Mouse (Mus musculus) embryo, embryonic 10 days (tissue): ENCODE measurements around the gene Btk.

Source experiments
- DNase-seq: peaks from one replicate; pipeline ENCODE4 v3.0.0-alpha.2; 2015; ENCODE audit warnings: low spot score

Gene Btk

DNA sequence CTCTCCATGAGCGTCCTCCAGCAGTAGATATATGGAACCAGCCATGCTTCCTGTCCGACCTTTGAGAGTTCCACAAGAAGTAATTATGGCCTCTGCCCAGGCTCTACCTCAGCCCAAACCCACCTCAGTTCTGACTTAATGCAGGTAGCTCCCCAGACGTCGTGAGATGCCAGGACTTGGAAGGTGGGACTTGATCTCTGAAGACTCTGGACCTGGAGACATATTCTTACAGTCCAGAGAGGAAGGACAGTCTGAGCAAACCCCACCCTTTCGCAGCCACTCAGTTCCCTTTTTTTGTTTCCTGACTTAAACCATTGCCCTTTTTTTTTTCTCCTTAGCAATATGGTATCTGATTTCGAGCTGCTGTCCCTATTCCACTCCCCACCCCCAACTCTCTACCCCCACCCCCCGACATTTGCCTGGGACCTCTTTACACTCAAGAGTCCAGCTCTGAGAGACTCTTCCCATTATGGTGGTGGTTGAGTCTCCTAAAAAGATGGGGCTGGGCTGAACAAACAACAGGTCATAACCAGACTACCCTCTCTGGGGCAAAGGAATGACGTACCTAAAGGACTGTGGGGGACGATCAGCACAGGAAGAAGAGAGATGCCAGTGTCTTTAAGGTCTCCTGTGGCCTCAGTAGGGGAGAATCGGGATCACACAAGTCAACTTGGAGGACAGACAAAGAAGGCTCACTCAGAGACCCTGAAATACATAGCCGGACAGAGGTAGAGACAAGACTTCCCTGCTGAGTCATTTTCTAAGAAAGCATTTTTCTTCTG is at the start of gene Btk:
Gene Btk (minus strand): TSS at position 683 of the 782 bp plus-strand sequence.
- no peak for DNase-seq

DNA sequence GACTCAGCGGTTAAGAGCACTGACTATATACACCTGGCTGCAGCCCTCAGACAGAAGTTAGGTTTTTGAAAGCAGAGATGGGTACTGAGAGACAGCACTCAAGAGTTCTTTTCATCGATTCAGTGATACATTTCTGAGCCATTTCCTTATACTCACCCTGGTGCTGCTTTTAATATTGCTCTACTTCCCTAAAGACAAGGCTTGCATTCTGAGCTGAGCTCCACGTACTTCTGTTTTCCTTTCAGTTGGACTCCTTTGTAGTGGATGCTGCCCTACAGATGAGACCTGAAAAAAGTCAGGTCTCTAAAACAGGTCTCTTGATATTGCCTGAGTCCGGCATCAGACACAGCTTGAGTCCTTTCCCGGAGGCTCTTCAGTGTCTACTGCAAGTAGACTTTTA is 49.3 kb upstream of the Btk start:
- no peak for DNase-seq

DNA sequence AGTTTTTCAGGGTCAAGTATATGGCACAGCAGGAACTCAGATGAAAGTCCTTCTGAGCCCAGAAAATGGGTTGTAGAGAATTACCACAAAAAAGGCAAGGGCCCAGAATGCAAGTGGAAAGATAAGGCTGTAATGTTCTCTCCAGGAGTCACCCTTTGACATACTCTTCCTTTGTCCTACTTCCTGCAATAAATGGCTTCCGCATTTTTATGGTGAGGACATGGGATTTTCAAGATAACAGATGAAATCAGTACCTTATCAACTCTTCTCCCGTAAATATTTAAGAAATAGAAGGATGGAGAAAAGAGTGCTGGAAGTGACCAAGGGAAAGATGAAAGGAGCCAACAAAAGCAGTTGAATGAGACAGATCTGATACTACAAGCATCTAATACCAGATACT is 44.8 kb upstream of the Btk start:
- DNase-seq: no peak

DNA sequence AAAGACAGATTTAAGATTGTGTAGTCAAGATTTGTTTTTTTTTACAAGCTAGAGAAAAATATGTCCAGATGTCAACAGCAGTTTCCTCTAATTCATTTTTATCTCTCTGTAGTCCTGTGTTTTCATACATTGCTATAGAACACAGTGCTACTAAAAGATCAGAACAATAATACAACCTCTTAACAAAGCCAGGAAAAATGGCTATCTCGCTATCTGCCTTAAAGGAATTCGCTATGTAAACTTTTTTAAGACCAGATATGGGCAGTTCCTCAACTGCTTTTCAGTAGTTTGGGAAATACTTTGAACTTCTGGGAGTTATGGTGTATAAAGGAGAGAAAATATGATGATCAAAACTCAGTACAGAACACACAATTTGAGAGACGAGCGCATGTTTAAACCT is 40.0 kb upstream of the Btk start:
- DNase-seq: no peak

- no peak for DNase-seq
Measured at GRCm38 (mm10) chrX:134621685-134622084, 38.3 kb upstream of the Btk start.

DNA sequence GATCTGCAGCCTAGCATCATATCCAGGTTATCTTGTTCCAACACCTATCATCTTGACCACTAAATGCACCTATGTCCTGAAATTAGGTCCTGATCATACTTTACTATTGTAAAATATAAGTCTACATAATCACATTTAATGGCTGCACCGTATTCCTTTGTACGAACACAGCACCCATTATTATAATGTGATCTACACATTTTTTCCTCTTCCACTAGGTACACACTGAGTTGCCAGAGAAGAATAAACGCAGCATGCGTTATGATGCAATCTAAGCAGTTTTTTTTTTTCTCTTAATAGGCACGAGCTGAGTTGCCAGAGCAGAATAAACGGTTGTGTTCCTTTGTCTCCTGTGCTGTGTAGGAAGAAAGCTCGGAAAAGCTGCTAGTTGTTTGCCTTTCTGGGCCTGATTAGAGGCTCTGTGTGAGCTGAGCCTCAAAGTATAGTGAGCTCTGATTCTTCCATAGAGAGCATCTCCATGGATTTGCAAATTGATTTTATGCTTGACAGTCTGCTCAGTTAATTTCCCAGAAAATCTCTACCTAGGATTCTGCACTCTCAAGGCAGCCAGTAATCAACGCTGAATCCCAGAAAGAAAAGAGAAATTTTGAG is 37.0 kb upstream of the Btk start:
- peak; percentile 24 for DNase-seq

DNA sequence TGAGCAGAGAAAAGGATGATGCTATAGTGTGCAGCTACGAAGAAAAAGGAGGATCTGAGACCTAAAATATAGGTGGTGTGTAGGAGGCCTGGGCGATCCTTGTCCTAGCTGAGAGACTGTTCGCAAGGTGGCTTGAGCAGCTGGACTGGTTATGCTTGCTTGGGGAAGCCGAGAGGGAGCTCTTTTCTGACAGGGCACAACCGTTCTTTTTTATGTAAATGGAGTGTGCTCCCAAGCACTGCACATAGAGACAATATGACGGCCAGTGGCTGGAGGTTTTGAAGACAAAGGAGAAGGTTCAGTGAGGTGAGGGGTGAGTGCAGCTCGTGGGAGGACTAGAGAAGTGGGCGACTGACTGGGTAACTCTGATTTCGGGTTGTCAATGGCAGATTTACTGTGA is 36.3 kb upstream of the Btk start:
- peak; percentile 21 for DNase-seq

DNA sequence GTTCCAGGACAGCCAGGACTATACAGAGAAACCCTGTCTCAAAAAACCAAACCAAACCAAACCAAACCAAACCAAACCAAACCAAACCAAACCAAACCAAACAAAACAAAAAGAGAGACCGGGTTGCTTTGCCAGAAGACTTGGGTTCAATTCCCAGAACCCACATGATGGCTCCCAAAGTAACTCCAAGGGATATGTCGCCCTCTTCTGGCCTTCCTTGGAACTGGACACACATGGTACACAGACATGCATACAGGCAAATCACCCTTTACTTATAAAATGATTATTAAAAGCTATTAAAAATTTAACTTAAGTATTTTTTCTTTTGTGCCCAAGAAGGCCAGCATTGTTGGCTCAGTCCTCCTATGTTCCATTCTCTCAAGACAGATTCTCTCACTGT is 30.9 kb upstream of the Btk start:
- no peak for DNase-seq

- DNase-seq: peak; percentile 71
Measured at GRCm38 (mm10) chrX:134612285-134612959, 29.1 kb upstream of the Btk start.

GRCm38 (mm10) chrX:134610984-134611383 is 27.6 kb upstream of the Btk start:
- no peak for DNase-seq

DNA sequence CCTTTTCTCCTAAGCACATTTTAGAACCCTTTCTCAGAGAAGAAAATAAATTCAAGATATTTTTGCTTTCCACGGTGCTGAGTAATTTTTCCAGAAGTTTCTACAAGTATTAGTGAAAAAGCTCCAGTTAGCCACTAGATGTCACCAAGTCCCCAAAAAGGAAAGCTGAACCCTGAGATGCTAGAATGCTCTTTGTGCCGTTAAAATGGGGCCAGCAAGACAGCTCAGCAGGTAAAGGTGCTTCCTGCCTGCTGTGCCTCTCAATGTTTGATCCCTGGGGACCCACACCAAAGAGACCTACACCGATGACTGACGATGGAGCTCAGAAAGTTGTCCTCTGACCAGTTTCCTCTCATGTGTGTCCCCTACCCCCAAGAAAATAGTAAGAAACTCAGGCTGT is 26.1 kb upstream of the Btk start:
- DNase-seq: peak; percentile 29

DNA sequence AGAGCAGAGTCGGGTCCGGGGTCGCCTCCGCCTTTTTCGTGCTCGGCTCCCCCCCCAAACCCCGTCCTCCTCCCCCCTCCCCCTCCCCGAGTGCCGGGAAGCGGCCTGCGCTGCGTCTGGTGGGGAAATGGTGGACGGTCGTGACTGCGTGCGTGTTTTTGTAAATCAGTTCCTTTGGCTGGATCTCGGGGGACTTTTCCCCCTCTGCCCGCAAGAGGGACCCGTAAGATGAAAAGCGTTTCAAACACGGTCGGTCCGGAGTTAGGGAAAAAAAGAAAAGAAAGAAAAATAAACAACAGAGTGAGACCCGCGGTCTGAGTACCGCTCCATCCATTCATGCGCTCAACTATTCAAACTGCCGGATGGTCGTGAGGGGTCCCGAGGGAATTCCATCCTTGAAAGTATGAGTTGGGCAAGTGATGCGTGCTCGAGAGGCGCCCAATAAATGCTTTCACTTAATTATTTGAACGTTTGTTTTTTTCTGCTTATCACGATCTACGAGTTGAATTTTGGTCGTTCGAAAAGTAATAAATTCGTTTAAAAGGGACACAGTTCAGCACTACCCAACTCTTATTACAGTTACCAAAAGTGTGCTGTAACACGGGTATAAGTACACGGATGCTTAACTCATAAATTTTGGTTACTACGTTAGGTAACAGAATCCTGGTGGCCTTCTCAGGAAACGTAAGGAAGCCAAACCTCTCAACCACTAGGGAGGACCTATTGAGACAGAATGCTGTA is 18.2 kb upstream of the Btk start:
- peak; percentile 38 for DNase-seq

GRCm38 (mm10) chrX:134600659-134601379 is 17.4 kb upstream of the Btk start, which contains the start of the genes Gla and Hnrnph2:
Gene Gla (minus strand): TSS chrX:134601125.
Gene Hnrnph2 (plus strand): TSS chrX:134601179.
- DNase-seq: peak; percentile 99

- no peak for DNase-seq
Measured at GRCm38 (mm10) chrX:134599922-134600565, 16.7 kb upstream of the Btk start.

DNA sequence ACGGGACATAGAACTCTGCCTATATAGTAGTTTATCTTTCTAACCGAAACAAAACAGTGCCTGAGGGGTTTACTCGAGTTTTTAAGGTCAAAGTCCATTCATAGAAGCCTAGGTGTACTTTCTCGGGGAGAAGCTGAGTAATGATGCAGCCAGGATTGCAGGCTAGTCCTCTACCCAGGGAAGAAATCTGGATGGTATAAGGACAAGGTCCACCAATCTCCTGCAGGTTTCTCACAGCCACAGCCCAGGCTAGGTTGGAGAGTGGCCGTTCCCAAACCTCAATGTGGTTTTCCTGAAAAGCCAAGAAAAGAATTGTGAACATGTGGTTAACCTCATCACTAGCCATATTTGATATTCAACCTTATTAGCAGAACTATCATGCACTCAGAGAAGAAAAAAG is 6.5 kb upstream of the Btk start:
- no peak for DNase-seq

DNA sequence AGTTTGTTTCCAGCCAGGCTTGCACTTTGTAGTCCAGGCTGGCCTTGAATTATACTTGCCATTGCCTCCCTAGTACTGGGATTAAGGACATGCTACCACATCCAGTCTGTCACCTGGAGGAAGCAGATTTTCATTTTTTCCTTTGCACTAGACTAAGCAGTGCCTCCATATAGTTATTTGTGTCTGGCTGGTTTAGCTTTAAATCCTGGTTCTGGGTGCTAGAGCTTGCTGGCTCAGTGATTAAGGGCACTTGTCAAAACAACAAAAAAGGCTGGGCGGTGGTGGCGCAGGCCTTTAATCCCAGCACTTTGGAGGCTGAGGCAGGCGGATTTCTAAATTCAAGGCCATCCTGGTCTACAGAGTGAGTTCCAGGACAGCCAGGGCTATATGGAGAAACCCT is 5.6 kb upstream of the Btk start:
- DNase-seq: no peak

DNA sequence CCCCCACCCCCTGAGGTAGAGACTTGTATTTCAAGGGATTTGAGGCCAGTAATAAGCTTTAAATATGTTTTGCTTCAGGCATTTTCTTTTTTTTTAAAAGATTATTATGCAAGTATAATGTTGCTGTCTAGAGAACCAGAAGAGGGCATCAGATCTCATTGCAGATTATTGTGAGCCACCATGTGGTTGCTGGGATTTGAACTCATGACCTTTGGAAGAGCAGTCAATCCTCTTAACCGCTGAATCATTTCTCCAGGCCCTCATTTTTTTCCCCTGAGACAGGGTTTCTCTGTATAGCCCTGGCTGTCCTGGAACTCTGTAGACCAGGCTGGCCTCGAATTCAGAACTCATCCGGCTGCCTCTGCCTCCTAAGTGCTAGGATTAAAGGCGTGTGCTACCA is 4.9 kb upstream of the Btk start:
- no peak for DNase-seq

GRCm38 (mm10) chrX:134586447-134586846 is 3.1 kb upstream of the Btk start:
- no peak for DNase-seq

- DNase-seq: peak; percentile 95
Measured at GRCm38 (mm10) chrX:134585103-134586002, 2.0 kb upstream of the Btk start, which contains the start of gene Rpl36a. Gene Rpl36a (plus strand): TSS chrX:134585654.

- DNase-seq: no peak
Measured at GRCm38 (mm10) chrX:134582270-134582669, 1.1 kb downstream of the Btk start.
